Mouse (Mus musculus): ENCODE data around the gene Traf3. TPM values are rescaled to one million over a fixed set of nuclear protein-coding genes. Genes with fewer than 3 reads are reported as not detected.

The Traf3 gene
- polyA plus RNA-seq, 1 experiment from 2014 or later, result 4.4 TPM

DNA sequence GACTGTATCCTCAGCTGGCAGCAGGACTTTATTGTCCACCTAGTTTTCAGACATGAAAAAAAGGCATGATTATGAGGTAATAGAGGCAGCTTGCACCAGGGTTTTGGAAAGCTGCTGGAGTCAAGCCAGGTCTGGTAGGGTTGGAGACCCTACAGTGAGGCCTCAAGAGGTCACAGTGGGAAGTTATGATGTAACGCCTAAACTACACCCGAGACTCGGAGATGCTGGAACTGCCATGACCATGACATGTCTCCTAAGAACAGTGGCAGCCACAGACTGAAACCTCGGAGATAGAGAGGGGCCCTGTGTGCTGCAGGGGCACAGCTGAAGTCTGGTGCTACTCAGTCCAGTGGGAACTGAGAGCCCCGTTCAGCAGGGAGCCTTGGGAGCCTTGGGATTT lies 18.3 kb downstream of the Traf3 start, which contains the start of gene 4930595D18Rik:
TSS of gene 4930595D18Rik (minus strand) at position 16 of the 400 bp plus-strand sequence.
- WGBS, result 60% methylated on average over 5 of the region's 5 CpGs
- H3K4me3 ChIP-seq (ENCODE audit: low read depth, low read length), result no peak within 1 kb of the TSS
- H3K4me1 ChIP-seq (replicated peaks; ENCODE audit: control insufficient read depth, insufficient read depth), result no peaks in the 10 kb centered on the region
- no peak within 1 kb of the TSS for H3K27ac ChIP-seq (replicated peaks)
- H3K9me3 ChIP-seq (ENCODE audit: control insufficient read depth, low read length), result no peaks in the 10 kb centered on the region
- no peak within 1 kb of the TSS for H3K9ac ChIP-seq (ENCODE audit: low read length)
- ATAC-seq (ENCODE audit: low FRiP score, low TSS enrichment), result no peak
- no peaks in the 10 kb centered on the region for H3K27me3 ChIP-seq (ENCODE audit: control insufficient read depth, insufficient read depth, low read length)
- no peaks in the 10 kb centered on the region for H3K36me3 ChIP-seq (ENCODE audit: control insufficient read depth, insufficient read depth, low read length)
- no peak for DNase-seq (ENCODE audit: low spot score)
- no peak within 1 kb of the TSS for H3K4me2 ChIP-seq (replicated peaks; ENCODE audit: low read depth)
- no peak for TF ChIP-seq EP300 (optimal IDR thresholded peaks at IDR 0.05)
- TF ChIP-seq CTCF (IDR thresholded peaks at IDR 0.05; ENCODE audit: low read depth), result no peak

DNA sequence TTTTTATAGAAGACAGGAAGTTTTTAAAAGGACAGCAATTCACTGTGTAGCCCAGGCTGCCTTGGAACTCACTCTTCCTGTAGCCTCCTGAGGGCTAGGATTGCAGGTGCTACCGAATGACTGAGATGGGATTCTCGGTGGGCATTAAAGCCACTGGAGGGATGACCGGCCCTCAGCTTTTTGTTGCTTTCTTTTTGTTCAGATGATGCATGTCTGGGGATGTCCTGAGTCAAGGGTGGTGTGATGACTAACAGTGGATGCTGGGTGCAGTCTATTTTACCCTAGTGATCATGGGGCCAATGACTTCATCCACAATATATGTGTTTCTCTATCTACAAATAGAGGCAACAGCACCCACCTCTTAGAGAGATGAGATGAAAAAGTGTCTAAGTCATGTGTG lies 20.8 kb downstream of the Traf3 start:
- ATAC-seq (ENCODE audit: low FRiP score, low TSS enrichment), result no peak

DNA sequence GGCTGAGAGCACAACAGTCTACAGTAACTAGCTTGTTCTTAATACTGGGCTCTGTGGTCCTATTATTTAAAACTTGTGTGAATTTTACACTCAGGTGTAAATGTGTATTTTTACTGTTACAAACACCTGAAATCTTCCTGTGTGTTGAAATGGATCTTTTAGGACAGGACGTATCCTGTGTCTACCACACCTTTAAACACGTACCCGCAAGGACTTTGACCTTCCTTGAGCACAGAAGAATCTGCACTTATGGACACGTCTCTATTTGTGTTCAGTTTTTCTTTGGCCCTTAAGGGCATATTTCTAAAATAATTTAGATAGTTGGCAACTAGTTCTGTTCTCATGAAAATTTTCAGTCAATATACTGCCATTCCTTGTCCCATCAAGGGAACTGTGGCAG lies 22.1 kb downstream of the Traf3 start:
- DNase-seq (ENCODE audit: low spot score), result no peak
- Histone ChIP-seq H3K4me2 (replicated peaks; ENCODE audit: low read depth) (no peak overlapping the region), H3K36me3 (ENCODE audit: control insufficient read depth, insufficient read depth, low read length) (no peaks in the 10 kb centered on the region), H3K9me3 (ENCODE audit: control insufficient read depth, low read length) (no peaks in the 10 kb centered on the region), H3K9ac (ENCODE audit: low read length) (no peak overlapping the region), H3K27ac (replicated peaks) (no peak overlapping the region), H3K4me1 (replicated peaks; ENCODE audit: control insufficient read depth, insufficient read depth) (no peaks in the 10 kb centered on the region), H3K4me3 (ENCODE audit: low read depth, low read length) (no peak overlapping the region), H3K27me3 (ENCODE audit: control insufficient read depth, insufficient read depth, low read length) (no peaks in the 10 kb centered on the region)
- TF ChIP-seq CTCF (IDR thresholded peaks at IDR 0.05; ENCODE audit: low read depth) (no peak), EP300 (optimal IDR thresholded peaks at IDR 0.05) (no peak)
- WGBS, result 82% methylated on average over 4 of the region's 4 CpGs
- no peak for ATAC-seq (ENCODE audit: low FRiP score, low TSS enrichment)

More for the DNA sequence above, 20.8 kb downstream of the Traf3 start:
- 85% methylated on average over 3 of the region's 3 CpGs for WGBS
- TF ChIP-seq EP300 (optimal IDR thresholded peaks at IDR 0.05) (no peak), CTCF (IDR thresholded peaks at IDR 0.05; ENCODE audit: low read depth) (no peak)
- Histone ChIP-seq H3K27ac (replicated peaks) (no peak overlapping the region), H3K4me3 (ENCODE audit: low read depth, low read length) (no peak overlapping the region), H3K4me2 (replicated peaks; ENCODE audit: low read depth) (no peak overlapping the region), H3K9ac (ENCODE audit: low read length) (no peak overlapping the region), H3K9me3 (ENCODE audit: control insufficient read depth, low read length) (no peaks in the 10 kb centered on the region), H3K36me3 (ENCODE audit: control insufficient read depth, insufficient read depth, low read length) (no peaks in the 10 kb centered on the region), H3K4me1 (replicated peaks; ENCODE audit: control insufficient read depth, insufficient read depth) (no peaks in the 10 kb centered on the region), H3K27me3 (ENCODE audit: control insufficient read depth, insufficient read depth, low read length) (no peaks in the 10 kb centered on the region)
- no peak for DNase-seq (ENCODE audit: low spot score)

DNA sequence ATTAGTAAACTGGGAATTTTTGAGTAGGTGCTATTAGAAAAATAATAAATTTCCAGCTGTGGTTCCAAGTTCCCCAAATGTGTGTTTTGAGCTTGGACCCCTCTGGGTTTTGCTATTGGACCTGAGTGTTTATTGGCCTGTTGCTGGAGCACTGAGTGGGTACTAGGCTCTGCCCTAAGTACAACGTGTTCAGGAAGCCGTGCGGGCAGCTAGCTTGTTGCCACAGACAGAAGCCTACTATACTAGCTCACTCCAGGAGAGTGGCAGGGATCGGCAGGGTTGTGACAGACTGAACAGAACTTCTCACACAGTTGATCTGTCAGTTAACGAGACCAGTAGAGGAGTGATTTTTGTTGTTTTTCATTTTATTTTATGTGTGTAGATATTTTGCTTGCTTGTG lies 24.2 kb downstream of the Traf3 start:
- Histone ChIP-seq H3K4me1 (replicated peaks; ENCODE audit: control insufficient read depth, insufficient read depth) (no peaks in the 10 kb centered on the region), H3K27ac (replicated peaks) (no peak overlapping the region), H3K4me2 (replicated peaks; ENCODE audit: low read depth) (no peak overlapping the region), H3K36me3 (ENCODE audit: control insufficient read depth, insufficient read depth, low read length) (no peaks in the 10 kb centered on the region), H3K27me3 (ENCODE audit: control insufficient read depth, insufficient read depth, low read length) (no peaks in the 10 kb centered on the region), H3K4me3 (ENCODE audit: low read depth, low read length) (no peak overlapping the region), H3K9ac (ENCODE audit: low read length) (no peak overlapping the region), H3K9me3 (ENCODE audit: control insufficient read depth, low read length) (no peaks in the 10 kb centered on the region)
- 92% methylated on average over 5 of the region's 5 CpGs for WGBS
- DNase-seq (ENCODE audit: low spot score), result no peak
- no peak for ATAC-seq (ENCODE audit: low FRiP score, low TSS enrichment)
- no peak for TF ChIP-seq EP300 (optimal IDR thresholded peaks at IDR 0.05)
- no peak for TF ChIP-seq CTCF (IDR thresholded peaks at IDR 0.05; ENCODE audit: low read depth)

DNA sequence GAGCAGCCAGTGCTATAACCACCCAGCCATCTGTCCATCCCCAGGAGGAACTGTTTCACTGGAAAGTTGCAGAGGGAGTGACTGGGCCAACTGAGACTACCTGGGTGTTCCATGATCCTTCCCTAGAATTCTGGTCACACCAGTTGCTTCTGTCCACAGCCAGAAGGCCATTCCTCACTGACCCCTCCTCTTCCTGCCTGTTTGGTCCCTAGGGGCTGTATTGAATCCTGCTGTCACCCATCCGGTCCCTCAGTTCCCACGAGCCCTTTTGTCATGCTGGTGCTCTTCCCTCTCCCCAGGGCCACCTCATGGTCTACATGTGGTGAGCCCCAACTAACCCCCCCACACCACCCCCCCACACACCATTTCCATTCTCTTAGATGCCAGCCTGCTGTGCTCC lies 24.7 kb downstream of the Traf3 start:
- no peak for TF ChIP-seq CTCF (IDR thresholded peaks at IDR 0.05; ENCODE audit: low read depth)
- TF ChIP-seq EP300 (optimal IDR thresholded peaks at IDR 0.05), result no peak

DNA sequence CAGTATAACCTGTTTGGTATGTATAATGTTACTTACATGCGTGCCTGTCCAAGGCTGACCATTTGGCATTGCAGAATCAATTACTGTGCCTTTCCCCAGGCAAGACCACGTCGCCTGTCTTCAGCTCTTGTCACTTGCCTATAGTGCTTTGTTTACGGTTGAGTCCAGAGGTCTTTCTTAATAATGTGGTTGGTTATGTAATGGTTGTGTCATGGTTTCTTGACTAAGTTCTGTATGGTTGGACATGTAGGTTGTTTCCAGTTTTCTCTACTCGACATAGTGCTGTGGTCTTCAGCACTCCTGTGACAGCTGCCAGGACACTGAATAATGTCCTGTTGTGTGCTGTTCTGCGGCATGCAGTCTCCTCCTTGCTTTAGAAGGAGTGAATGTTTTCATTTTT lies 26.6 kb downstream of the Traf3 start:
- no peak for ATAC-seq (ENCODE audit: low FRiP score, low TSS enrichment)
- no peak for TF ChIP-seq EP300 (optimal IDR thresholded peaks at IDR 0.05)
- TF ChIP-seq CTCF (IDR thresholded peaks at IDR 0.05; ENCODE audit: low read depth), result no peak

More for the DNA sequence above, 24.7 kb downstream of the Traf3 start:
- no peak overlapping the region for H3K9ac ChIP-seq (ENCODE audit: low read length)
- WGBS, result 84% methylated on average over 2 of the region's 2 CpGs
- no peak overlapping the region for H3K27ac ChIP-seq (replicated peaks)
- no peaks in the 10 kb centered on the region for H3K9me3 ChIP-seq (ENCODE audit: control insufficient read depth, low read length)
- H3K27me3 ChIP-seq (ENCODE audit: control insufficient read depth, insufficient read depth, low read length), result no peaks in the 10 kb centered on the region
- no peaks in the 10 kb centered on the region for H3K36me3 ChIP-seq (ENCODE audit: control insufficient read depth, insufficient read depth, low read length)
- no peak for DNase-seq (ENCODE audit: low spot score)
- no peaks in the 10 kb centered on the region for H3K4me1 ChIP-seq (replicated peaks; ENCODE audit: control insufficient read depth, insufficient read depth)
- no peak overlapping the region for H3K4me3 ChIP-seq (ENCODE audit: low read depth, low read length)
- no peak for ATAC-seq (ENCODE audit: low FRiP score, low TSS enrichment)
- no peak overlapping the region for H3K4me2 ChIP-seq (replicated peaks; ENCODE audit: low read depth)

More for the DNA sequence above, 26.6 kb downstream of the Traf3 start:
- Histone ChIP-seq H3K4me1 (replicated peaks; ENCODE audit: control insufficient read depth, insufficient read depth) (no peaks in the 10 kb centered on the region), H3K36me3 (ENCODE audit: control insufficient read depth, insufficient read depth, low read length) (no peaks in the 10 kb centered on the region), H3K27me3 (ENCODE audit: control insufficient read depth, insufficient read depth, low read length) (no peaks in the 10 kb centered on the region), H3K27ac (replicated peaks) (no peak overlapping the region), H3K9ac (ENCODE audit: low read length) (no peak overlapping the region), H3K9me3 (ENCODE audit: control insufficient read depth, low read length) (no peaks in the 10 kb centered on the region), H3K4me3 (ENCODE audit: low read depth, low read length) (no peak overlapping the region), H3K4me2 (replicated peaks; ENCODE audit: low read depth) (no peak overlapping the region)
- no peak for DNase-seq (ENCODE audit: low spot score)
- 65% methylated on average over 6 of the region's 6 CpGs for WGBS

All from stomach, postnatal 0 days (tissue).